Mouse (Mus musculus): ENCODE measurements around the gene Phf12.

DNA sequence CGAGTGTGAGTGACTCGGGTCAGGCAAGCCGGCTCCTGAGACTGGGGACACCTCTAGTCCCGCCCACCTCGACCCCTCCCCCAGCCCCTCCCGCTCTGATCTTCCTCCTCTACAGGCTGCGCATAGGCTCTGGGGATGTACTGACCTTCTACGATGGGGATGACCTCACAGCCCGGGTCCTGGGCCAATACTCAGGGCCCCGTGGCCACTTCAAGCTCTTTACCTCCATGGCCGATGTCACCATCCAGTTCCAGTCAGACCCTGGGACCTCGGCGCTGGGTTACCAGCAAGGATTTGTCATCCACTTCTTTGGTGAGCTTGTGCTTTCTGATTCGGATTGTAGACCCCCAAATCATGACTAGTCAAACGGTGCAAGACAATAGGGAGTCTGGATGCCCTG is 8.2 kb upstream of the Phf12 start:
- TF ChIP-seq GATA1 (IDR thresholded peaks at IDR 0.05; ENCODE audit: low read length) (no peak), TAL1 (IDR thresholded peaks at IDR 0.05; ENCODE audit: low read length) (no peak)

Measured in erythroblast, embryonic 14.5 days (primary cell).